Mouse (Mus musculus) stomach, postnatal 0 days (tissue): ENCODE measurements at regions not wholly inside any gene's neighbourhood (a gene's known extent, or its start where the extent isn't known, plus 50 kb on each side); places are given as distances from the start of the nearest gene placed in this dataset.

Experiments
- CTCF ChIP-seq: IDR thresholded peaks from 2 replicates; pipeline ENCODE4 v1.5.1; 2016; ENCODE audit warnings: antibody characterized with exemption, low read depth, mild to moderate bottlenecking, moderate library complexity
- EP300 ChIP-seq: optimal IDR thresholded peaks from 2 replicates; pipeline ENCODE3; 2016; ENCODE audit warnings: antibody characterized with exemption

DNA sequence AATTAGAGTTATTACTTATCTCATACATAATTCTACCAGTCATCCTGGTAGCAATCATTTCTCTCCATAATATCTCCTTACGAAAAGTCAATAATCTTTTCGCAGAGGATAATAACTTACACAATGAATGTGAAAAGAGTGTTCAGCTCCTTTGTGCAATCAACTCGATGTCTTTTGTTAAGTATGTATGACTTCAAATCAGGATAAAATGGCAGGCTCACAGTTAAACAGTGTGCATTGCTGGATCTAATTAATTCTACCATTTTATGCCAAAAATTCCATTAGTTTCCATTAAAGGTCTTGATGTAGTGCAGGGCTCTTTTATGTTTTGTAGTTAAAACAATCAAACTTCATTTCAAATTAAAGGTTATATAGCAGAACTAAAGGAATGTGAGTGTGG is 239.6 kb upstream of the Robo2 start:
- no peak for TF ChIP-seq CTCF
- no peak for TF ChIP-seq EP300
